Mouse (Mus musculus) stomach, embryonic 14.5 days (tissue): ENCODE data around the gene Cdh15. TPM values are rescaled to one million over a fixed set of nuclear protein-coding genes. Genes with fewer than 3 reads are reported as not detected.

Source experiments
- ATAC-seq: fragments of 200-750 bp; cut with Nextera tagmentation; 2 replicates; pipeline ENCODE4 v1.8.0; 2017; ENCODE audit warnings: low read depth, moderate TSS enrichment; ENCODE audit not compliant: insufficient number of reproducible peaks, insufficient read depth, low FRiP score
- H3K27ac ChIP-seq: fragments of 300-500 bp; sonication (generic); 2 replicates; pipeline ENCODE4 v1.5.1; 2014; ENCODE audit warnings: mild to moderate bottlenecking, low read length, moderate library complexity, mixed read lengths
- H3K27me3 ChIP-seq: fragments of 300-500 bp; sonication (generic); 2 replicates; pipeline ENCODE4 v1.6.1; 2014; ENCODE audit warnings: low read length, control low read depth, mixed read lengths; ENCODE audit not compliant: control insufficient read depth, insufficient read depth
- H3K36me3 ChIP-seq: fragments of 300-500 bp; sonication (generic); 2 replicates; pipeline ENCODE4 v1.6.1; 2014; ENCODE audit warnings: mild to moderate bottlenecking, control low read depth, low read length, moderate library complexity, mixed read lengths; ENCODE audit not compliant: control insufficient read depth, insufficient read depth
- H3K4me1 ChIP-seq: fragments of 300-500 bp; sonication (generic); 2 replicates; pipeline ENCODE4 v1.6.1; 2014; ENCODE audit warnings: low read length, control low read depth, mixed read lengths; ENCODE audit not compliant: control insufficient read depth, insufficient read depth
- H3K4me2 ChIP-seq: fragments of 300-500 bp; sonication (generic); replicated peaks from 2 replicates; pipeline ENCODE4 v1.6.1; 2014; ENCODE audit warnings: low read depth, low read length, control low read depth
- H3K4me3 ChIP-seq: fragments of 300-500 bp; sonication (generic); 2 replicates; pipeline ENCODE4 v1.5.1; 2014; ENCODE audit warnings: low read depth, low read length, control low read depth
- H3K9ac ChIP-seq: fragments of 300-500 bp; sonication (generic); replicated peaks from 2 replicates; pipeline ENCODE4 v1.6.1; 2014; ENCODE audit warnings: low read depth, mild to moderate bottlenecking, control low read depth, low read length, moderate library complexity, mixed read lengths
- H3K9me3 ChIP-seq: fragments of 300-500 bp; sonication (generic); 2 replicates; pipeline ENCODE4 v1.6.1; 2016; ENCODE audit warnings: low read depth, low read length, control low read depth; ENCODE audit not compliant: control insufficient read depth
- WGBS: fragments of 180-500 bp; shearing (Covaris S2); extraction: QIAGEN DNeasy Blood & Tissue Kit; methylation state at CpG from one replicate; pipeline ENCODE4 v1.1.7; 2014; 5-methylcytosine and 5-hydroxymethylcytosine counted together
- polyA plus RNA-seq: library from polyadenylated mRNA; unstranded; fragments of >200 nt; fragmentation: Nextera tagmentation; extraction: Ambion mirVana; gene quantifications from 2 replicates; pipeline ENCODE4 v1.2.1, GENCODE M21; 2014

Gene Cdh15
- polyA plus RNA-seq, 1 experiment from 2014 or later: 0.26 TPM

DNA sequence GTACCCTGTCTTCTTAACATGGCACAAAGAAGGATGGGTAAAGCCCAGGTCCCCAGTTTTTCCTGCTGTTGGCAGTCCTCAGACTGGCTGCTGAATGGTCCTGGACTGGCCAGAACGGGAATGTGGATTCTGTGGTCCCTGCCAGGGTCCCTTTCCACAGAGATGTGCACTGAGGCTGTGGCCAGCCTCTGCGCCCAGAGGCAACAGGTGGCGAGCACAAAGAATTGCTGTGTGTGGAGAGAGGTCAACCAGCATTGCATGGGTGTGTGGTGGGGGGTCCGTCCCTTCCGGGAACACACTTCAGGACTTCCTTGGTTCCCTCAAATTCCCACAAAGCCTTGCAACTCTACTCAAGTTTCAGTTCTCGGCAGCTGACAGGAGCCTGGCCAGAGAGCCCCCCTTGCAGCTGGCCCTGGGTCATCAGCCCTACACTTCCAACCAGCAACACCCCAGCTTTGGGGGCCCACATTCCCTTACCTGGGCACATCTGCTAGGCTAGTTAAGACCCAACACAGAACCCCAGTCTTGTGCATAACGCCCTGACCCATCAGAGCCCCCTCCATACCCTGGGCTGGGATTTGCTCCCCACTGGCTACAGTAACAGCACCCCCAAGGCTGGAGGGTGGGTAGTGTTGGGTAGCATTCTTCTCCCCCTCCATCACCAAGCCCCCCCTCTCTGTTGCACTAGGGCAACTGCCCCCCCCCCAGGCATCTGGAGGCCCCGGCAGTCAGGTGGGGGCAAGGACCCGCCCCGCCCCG, 1.6 kb downstream of the Cdh15 start:
- no peak overlapping the region for H3K4me3 ChIP-seq
- WGBS: 59% methylated on average over 8 of the region's 11 CpGs
- H3K27me3 ChIP-seq: no peaks in the 10 kb centered on the region
- no peak for ATAC-seq
- no peak overlapping the region for H3K9ac ChIP-seq
- no peak overlapping the region for H3K27ac ChIP-seq
- no peaks in the 10 kb centered on the region for H3K36me3 ChIP-seq
- H3K9me3 ChIP-seq: no peaks in the 10 kb centered on the region
- H3K4me2 ChIP-seq: no peak overlapping the region
- peaks cover 10% of the 10 kb centered on the region for H3K4me1 ChIP-seq

- no peaks in the 10 kb centered on the region for H3K36me3 ChIP-seq
- 63% methylated on average over 3 of the region's 3 CpGs for WGBS
- ATAC-seq: no peak
- no peak overlapping the region for H3K4me3 ChIP-seq
- no peaks in the 10 kb centered on the region for H3K27me3 ChIP-seq
- no peak overlapping the region for H3K27ac ChIP-seq
- H3K4me2 ChIP-seq: no peak overlapping the region
- H3K9ac ChIP-seq: no peak overlapping the region
- peaks cover 9% of the 10 kb centered on the region for H3K4me1 ChIP-seq
- H3K9me3 ChIP-seq: no peaks in the 10 kb centered on the region
Measured at GRCm38 (mm10) chr8:122850641-122851240, 3.0 kb downstream of the Cdh15 start.

GRCm38 (mm10) chr8:122851692-122852545, 4.2 kb downstream of the Cdh15 start:
- 78% methylated on average over 12 of the region's 12 CpGs for WGBS
- Histone ChIP-seq H3K4me1 (peaks cover 6% of the 10 kb centered on the region; the same call in 1 of the 2 replicates), H3K27me3 (no peaks in the 10 kb centered on the region), H3K27ac (no peak overlapping the region), H3K36me3 (no peaks in the 10 kb centered on the region), H3K4me3 (no peak overlapping the region), H3K9ac (no peak overlapping the region), H3K4me2 (no peak overlapping the region), H3K9me3 (no peaks in the 10 kb centered on the region)
- no peak for ATAC-seq

DNA sequence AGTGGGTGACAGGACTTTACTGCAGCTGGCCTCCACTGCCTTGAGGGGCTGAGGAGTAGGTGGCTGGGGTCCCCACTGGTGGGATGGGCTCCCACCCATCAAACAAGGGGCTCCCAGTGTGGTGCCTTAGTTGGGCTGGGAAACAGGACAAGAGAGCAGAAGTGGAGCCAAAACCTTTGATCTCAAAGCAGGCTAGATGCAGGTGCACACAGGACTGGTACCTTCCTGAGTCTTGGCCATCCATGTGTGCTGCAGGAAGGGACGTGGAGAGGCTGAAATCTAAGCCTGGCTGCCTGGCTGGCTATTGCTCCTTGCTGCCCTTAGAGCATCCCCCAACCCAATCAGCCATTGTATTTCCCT, 4.8 kb downstream of the Cdh15 start:
- no peak overlapping the region for H3K4me3 ChIP-seq
- no peak for ATAC-seq
- no peaks in the 10 kb centered on the region for H3K36me3 ChIP-seq
- 86% methylated on average over 1 of the region's 1 CpGs for WGBS
- no peak overlapping the region for H3K27ac ChIP-seq
- no peak overlapping the region for H3K4me2 ChIP-seq
- no peaks in the 10 kb centered on the region for H3K9me3 ChIP-seq
- H3K9ac ChIP-seq: no peak overlapping the region
- H3K27me3 ChIP-seq: no peaks in the 10 kb centered on the region
- H3K4me1 ChIP-seq: peaks cover 6% of the 10 kb centered on the region; the same call in 1 of the 2 replicates

DNA sequence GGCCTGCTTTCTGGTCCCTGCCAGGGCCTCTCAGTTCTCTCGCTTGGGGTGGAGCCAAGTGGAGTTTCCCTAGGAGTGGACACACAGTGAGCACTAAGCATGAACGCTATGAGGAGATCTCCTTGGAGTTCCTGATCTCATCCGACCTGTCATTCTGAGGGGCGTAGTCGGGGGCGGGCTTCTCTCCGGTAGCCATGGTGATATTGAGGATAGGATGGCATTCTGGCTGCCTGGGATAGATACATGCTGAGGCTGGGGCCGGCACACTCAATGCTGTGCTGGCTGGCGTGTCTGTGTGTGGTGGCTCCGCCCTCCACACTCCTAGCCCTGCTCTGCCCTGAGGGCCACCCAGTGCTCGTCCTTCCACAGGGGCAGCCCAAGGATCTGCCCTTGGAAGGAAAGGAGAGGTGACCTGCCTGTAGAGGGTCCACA, 5.6 kb downstream of the Cdh15 start:
- no peak overlapping the region for H3K27ac ChIP-seq
- 26% methylated on average over 11 of the region's 11 CpGs for WGBS
- H3K4me1 ChIP-seq: peaks cover 6% of the 10 kb centered on the region; the same call in 1 of the 2 replicates
- H3K36me3 ChIP-seq: no peaks in the 10 kb centered on the region
- no peak overlapping the region for H3K9ac ChIP-seq
- H3K9me3 ChIP-seq: no peaks in the 10 kb centered on the region
- no peak overlapping the region for H3K4me2 ChIP-seq
- no peak overlapping the region for H3K4me3 ChIP-seq
- H3K27me3 ChIP-seq: no peaks in the 10 kb centered on the region
- ATAC-seq: no peak

DNA sequence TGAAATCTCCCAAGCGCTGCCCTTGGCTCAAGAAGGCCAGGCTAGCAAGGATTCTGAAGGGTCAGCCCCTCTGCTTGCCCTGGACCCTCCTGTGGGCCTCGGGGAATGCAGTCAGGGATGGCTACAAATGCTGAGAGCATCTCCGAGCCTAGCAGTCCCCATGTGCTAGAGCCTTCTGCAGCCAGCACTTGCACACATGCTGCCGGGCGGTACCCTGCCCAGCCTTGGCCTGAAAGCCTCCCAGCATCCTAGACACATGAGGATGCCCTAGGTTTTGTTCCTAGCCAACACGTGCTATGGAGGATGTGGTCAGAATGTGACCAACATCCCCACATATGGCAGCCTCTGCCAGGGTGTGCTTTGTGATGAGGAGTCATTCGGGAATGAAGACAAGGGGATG, 6.6 kb downstream of the Cdh15 start:
- Histone ChIP-seq H3K36me3 (no peaks in the 10 kb centered on the region), H3K4me1 (peaks cover 6% of the 10 kb centered on the region; the same call in 1 of the 2 replicates), H3K9ac (no peak overlapping the region), H3K27ac (no peak overlapping the region), H3K9me3 (no peaks in the 10 kb centered on the region), H3K27me3 (no peaks in the 10 kb centered on the region), H3K4me3 (no peak overlapping the region), H3K4me2 (no peak overlapping the region)
- no peak for ATAC-seq
- WGBS: 60% methylated on average over 7 of the region's 7 CpGs

- H3K27me3 ChIP-seq: no peaks in the 10 kb centered on the region
- H3K36me3 ChIP-seq: no peaks in the 10 kb centered on the region
- no peak overlapping the region for H3K27ac ChIP-seq
- H3K4me1 ChIP-seq: peaks cover 6% of the 10 kb centered on the region; the same call in 1 of the 2 replicates
- H3K4me3 ChIP-seq: no peak overlapping the region
- H3K4me2 ChIP-seq: no peak overlapping the region
- H3K9ac ChIP-seq: no peak overlapping the region
- no peaks in the 10 kb centered on the region for H3K9me3 ChIP-seq
- 86% methylated on average over 4 of the region's 4 CpGs for WGBS
- no peak for ATAC-seq
Measured at GRCm38 (mm10) chr8:122855123-122855522, 7.4 kb downstream of the Cdh15 start.

DNA sequence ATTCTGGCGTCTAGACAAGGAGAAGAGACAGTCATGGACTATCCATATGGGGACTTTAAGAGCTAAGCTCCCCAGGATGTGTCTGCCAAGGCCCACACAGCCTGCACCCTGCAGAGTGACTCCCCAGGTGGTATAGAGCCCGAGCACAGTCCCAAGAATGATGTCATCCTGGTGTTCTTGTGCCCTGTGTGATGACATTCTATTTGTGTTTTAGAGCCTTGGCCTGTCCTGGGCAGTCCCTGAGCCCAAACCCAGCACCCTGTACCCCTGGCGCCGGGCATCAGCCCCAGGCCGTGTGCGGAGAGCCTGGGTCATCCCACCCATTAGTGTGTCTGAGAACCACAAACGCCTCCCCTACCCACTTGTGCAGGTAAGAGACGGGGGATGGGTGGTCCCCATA, 8.5 kb downstream of the Cdh15 start:
- Histone ChIP-seq H3K9me3 (no peaks in the 10 kb centered on the region), H3K4me1 (peaks cover 6% of the 10 kb centered on the region; the same call in 1 of the 2 replicates), H3K36me3 (no peaks in the 10 kb centered on the region), H3K27me3 (no peaks in the 10 kb centered on the region), H3K9ac (no peak overlapping the region), H3K4me2 (no peak overlapping the region), H3K27ac (no peak overlapping the region), H3K4me3 (no peak overlapping the region)
- no peak for ATAC-seq
- WGBS: 77% methylated on average over 8 of the region's 8 CpGs
